Mouse (Mus musculus) C2C12 (cell line): ENCODE data around the gene Odf3l1.

Experiments
- CEBPB ChIP-seq: IDR thresholded peaks from one replicate; pipeline ENCODE4 v1.6.1; 2011; ENCODE audit warnings: low read depth, mild to moderate bottlenecking, control low read depth, moderate library complexity
- CTCF ChIP-seq: IDR thresholded peaks from one replicate; pipeline ENCODE4 v1.5.1; 2011; ENCODE audit not compliant: control insufficient read depth, insufficient read depth, insufficient read length
- MAX ChIP-seq: IDR thresholded peaks from one replicate; pipeline ENCODE4 v1.6.1; 2011; ENCODE audit warnings: mild to moderate bottlenecking, control low read depth
- MYOD1 ChIP-seq: IDR thresholded peaks from one replicate; pipeline ENCODE4 v1.6.1; 2011; ENCODE audit warnings: low read depth; ENCODE audit not compliant: control insufficient read depth, insufficient read length
- MYOG ChIP-seq: IDR thresholded peaks from one replicate; pipeline ENCODE4 v1.6.1; 2011; ENCODE audit not compliant: control insufficient read depth, insufficient read length; ENCODE audit errors: extremely low read depth
- USF1 ChIP-seq: IDR thresholded peaks from one replicate; pipeline ENCODE4 v1.6.1; 2011; ENCODE audit warnings: low read depth, mild to moderate bottlenecking, control low read depth, moderate library complexity

DNA sequence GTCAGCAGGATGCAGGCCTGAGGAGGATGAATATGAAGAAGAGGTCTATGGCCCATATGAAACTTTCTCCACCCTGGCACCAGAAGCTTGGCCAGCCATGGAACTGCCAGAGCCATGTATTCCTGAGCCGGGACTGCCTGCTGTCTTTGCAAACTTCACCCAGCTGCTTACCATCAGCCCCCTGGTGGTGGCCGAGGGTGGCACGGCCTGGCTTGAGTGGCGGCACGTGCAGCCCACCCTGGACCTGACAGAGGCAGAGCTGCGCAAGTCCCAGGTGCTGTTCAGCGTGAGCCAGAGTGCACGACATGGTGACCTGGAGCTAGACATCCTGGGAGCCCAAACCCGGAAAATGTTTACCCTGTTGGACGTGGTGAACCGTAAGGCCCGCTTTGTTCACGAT, 21.6 kb upstream of the Odf3l1 start:
- TF ChIP-seq CTCF (peak; percentile 48), MAX (no peak), USF1 (no peak), MYOG (no peak), MYOD1 (no peak), CEBPB (no peak)
